Mouse (Mus musculus): ENCODE measurements around the gene Gm20816. TPM values are rescaled to one million over a fixed set of nuclear protein-coding genes. Genes with fewer than 3 reads are reported as not detected.

Gene Gm20816
- not detected for polyA plus RNA-seq (2014; fragmentation: Illumina TruSeq; extraction: RNeasy Lipid Tissue Mini Kit (QIAGEN cat#74804); ENCODE audit: low read depth, low replicate concordance)

DNA sequence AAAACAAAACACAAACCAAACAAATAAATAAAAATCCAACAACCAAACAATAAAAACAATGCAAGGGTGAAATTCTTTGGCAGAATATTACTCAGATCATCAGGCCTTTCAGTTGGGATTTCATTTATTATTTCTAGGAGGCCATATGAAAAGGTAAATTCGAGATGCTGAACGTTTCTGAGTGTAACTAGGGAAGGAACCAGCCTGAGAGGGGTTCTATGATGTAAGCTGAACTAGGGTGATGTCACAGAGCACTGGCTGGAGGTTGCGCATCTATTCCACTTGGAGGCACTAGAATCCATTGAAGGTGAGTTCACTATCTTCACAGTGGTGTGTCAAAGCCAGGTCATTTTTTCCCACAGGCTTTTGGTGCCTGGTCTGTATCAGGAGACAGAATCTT, at the start of gene Gm20816:
Gm20816 (plus strand) TSS at position 301 of the 400 bp plus-strand sequence.

Other genes starting within 250 kb of the Gm20816 start
- gene Gm20937, start 243.1 kb upstream of the Gm20816 start, polyA plus RNA-seq (2014; fragmentation: Illumina TruSeq; extraction: RNeasy Lipid Tissue Mini Kit (QIAGEN cat#74804); ENCODE audit: low read depth, low replicate concordance) = not detected